Mouse (Mus musculus) cerebellum, adult 2 months (tissue): ENCODE data around the gene Pin1.

Experiments used
- CTCF ChIP-seq: fragments of 200-500 bp; IDR thresholded peaks from 2 replicates; pipeline ENCODE4 v1.5.1; 2011; ENCODE audit warnings: low read depth, mild to moderate bottlenecking, control low read depth, low read length, moderate library complexity, borderline replicate concordance; ENCODE audit not compliant: insufficient read depth
- POLR2A ChIP-seq: fragments of 200-500 bp; IDR thresholded peaks from 2 replicates; pipeline ENCODE4 v1.6.1; 2011; ENCODE audit warnings: low read length, control low read depth, borderline replicate concordance; ENCODE audit not compliant: insufficient read depth

- TF ChIP-seq CTCF: no peak
- TF ChIP-seq POLR2A: no peak
Observed at GRCm38 (mm10) chr9:20616685-20617084, 35.2 kb upstream of the Pin1 start.
